8 mouse cellular contexts compared by ENCODE assay signal in the genomic region with DNA sequence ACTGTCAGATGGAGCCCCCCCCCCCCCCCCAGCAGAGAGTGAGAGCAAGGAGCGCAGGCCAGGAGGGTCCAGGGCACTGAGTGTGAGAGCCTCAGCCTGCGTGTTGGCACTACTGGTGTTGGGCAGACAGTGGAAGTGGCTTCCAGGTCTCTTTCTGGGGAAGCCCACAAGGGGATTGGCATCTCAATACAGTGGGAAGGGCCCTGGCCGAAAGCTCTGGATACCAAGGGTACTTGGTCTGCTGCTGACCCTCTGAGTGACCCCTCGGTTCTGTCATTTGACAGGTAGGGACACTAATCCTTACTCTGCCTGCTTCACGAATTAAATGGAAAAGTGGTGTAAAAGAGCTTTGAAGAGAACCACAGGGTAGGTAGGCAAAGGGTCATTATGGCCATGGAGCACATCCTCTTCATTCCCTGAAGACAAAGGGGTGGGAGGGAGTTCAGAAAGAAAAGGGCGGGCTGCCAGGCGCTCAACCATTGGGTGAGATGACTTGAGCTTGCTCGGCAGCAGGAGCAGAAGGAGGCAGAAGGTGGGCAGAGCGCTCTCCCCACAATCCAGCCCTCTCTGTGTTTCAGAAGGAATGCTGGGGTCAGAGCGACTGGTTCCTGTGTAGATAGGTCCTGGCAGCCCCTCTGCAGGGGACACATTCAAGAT.
DNase-seq lines count a peak whose midpoint lies in the region; ATAC-seq and TF ChIP-seq lines count a peak whose summit lies in the region.

No protein-coding gene starts in this region.

- H3K4me1 ChIP-seq in ES-Bruce4 (ENCODE audit: control insufficient read depth, insufficient read depth, low read length), result no peaks in the 10 kb centered on the region
- H3K4me1 ChIP-seq in embryonic facial prominence, embryonic 11.5 days (ENCODE audit: control insufficient read depth, insufficient read depth, low read length), result no peaks in the 10 kb centered on the region
- no peaks in the 10 kb centered on the region for H3K4me1 ChIP-seq in hindbrain, postnatal 0 days (ENCODE audit: insufficient read depth, low read length)

- H3K27ac ChIP-seq in ES-Bruce4 (ENCODE audit: insufficient read depth, low read length), result no peak overlapping the region
- H3K27ac ChIP-seq in embryonic facial prominence, embryonic 11.5 days (replicated peaks; ENCODE audit: low read depth, low read length), result no peak overlapping the region
- no peak overlapping the region; the same call in 1 of the 2 replicates for H3K27ac ChIP-seq in hindbrain, postnatal 0 days

- H3K27me3 ChIP-seq in ES-Bruce4 (ENCODE audit: control insufficient read depth, insufficient read depth, low read length, poor library complexity, severe bottlenecking), result no peaks in the 10 kb centered on the region
- H3K27me3 ChIP-seq in embryonic facial prominence, embryonic 11.5 days (ENCODE audit: control insufficient read depth, insufficient read depth, low read length), result no peaks in the 10 kb centered on the region
- no peaks in the 10 kb centered on the region for H3K27me3 ChIP-seq in hindbrain, postnatal 0 days (ENCODE audit: insufficient read depth, low read length)

- H3K9ac ChIP-seq in ES-Bruce4 (ENCODE audit: low read depth, poor library complexity, severe bottlenecking), result peak overlapping the region; percentile 31; the same call in 1 of the 2 replicates
- H3K9ac ChIP-seq in embryonic facial prominence, embryonic 11.5 days (replicated peaks; ENCODE audit: low read length), result peak overlapping the region; percentile 35; the same call in 1 of the 2 replicates
- H3K9ac ChIP-seq in hindbrain, postnatal 0 days (replicated peaks; ENCODE audit: low read length), result no peak overlapping the region; the same call in 1 of the 2 replicates

- no peak for TF ChIP-seq EP300 in ES-Bruce4 (IDR thresholded peaks at IDR 0.05; ENCODE audit: insufficient read depth, low read depth, low read length)

- 41% methylated on average over 9 of the region's 10 CpGs for WGBS in embryonic facial prominence, embryonic 11.5 days
- 44% methylated on average over 10 of the region's 10 CpGs for WGBS in hindbrain, postnatal 0 days

- TF ChIP-seq CTCF in ES-Bruce4 (IDR thresholded peaks at IDR 0.05; ENCODE audit: low read depth, low read length), result no peak
- TF ChIP-seq CTCF in hindbrain, postnatal 0 days (IDR thresholded peaks at IDR 0.05; ENCODE audit: low read depth), result no peak

- H3K36me3 ChIP-seq in ES-Bruce4 (ENCODE audit: control insufficient read depth, insufficient read depth, low read length, poor library complexity, severe bottlenecking), result no peaks in the 10 kb centered on the region
- H3K36me3 ChIP-seq in embryonic facial prominence, embryonic 11.5 days (replicated peaks; ENCODE audit: control insufficient read depth, insufficient read depth, low read depth, low read length), result no peaks in the 10 kb centered on the region
- H3K36me3 ChIP-seq in hindbrain, postnatal 0 days (ENCODE audit: insufficient read depth, low read length), result peaks cover 11% of the 10 kb centered on the region; the same call in 1 of the 2 replicates

- no peaks in the 10 kb centered on the region for H3K9me3 ChIP-seq in ES-Bruce4 (replicated peaks; ENCODE audit: control insufficient read depth, insufficient read depth, low read length, poor library complexity, severe bottlenecking)
- H3K9me3 ChIP-seq in embryonic facial prominence, embryonic 11.5 days (replicated peaks; ENCODE audit: control insufficient read depth, low read length), result no peaks in the 10 kb centered on the region
- H3K9me3 ChIP-seq in hindbrain, postnatal 0 days (ENCODE audit: low read length), result no peaks in the 10 kb centered on the region

- DNase-seq in embryo, embryonic 10 days (ENCODE audit: low spot score), result peak; percentile 25
- no peak for DNase-seq in embryo, embryonic 10.5 days (ENCODE audit: low spot score)
- no peak for DNase-seq in embryonic facial prominence, embryonic 11.5 days (ENCODE audit: low spot score)
- peak; percentile 42 for DNase-seq in hindbrain, postnatal 0 days (ENCODE audit: low spot score)
- peak; percentile 66 for DNase-seq in lung, postnatal 10 days
- DNase-seq in spleen, postnatal 36 days (ENCODE audit: low spot score in 2 of 2), result no peak
- no peak for DNase-seq in thymus, postnatal 4 days

- TF ChIP-seq POLR2A in ES-Bruce4 (IDR thresholded peaks at IDR 0.05; ENCODE audit: insufficient read depth, low read length), result no peak

- peak overlapping the region; percentile 45 for H3K4me3 ChIP-seq in ES-Bruce4 (ENCODE audit: low read depth, low read length)
- no peak overlapping the region for H3K4me3 ChIP-seq in embryonic facial prominence, embryonic 11.5 days (ENCODE audit: low read depth, low read length)
- H3K4me3 ChIP-seq in hindbrain, postnatal 0 days (ENCODE audit: low read length), result no peak overlapping the region

- H3K4me2 ChIP-seq in embryonic facial prominence, embryonic 11.5 days (ENCODE audit: low read depth, low read length), result peak overlapping the region; percentile 11; the same call in 1 of the 2 replicates
- no peak overlapping the region for H3K4me2 ChIP-seq in hindbrain, postnatal 0 days (ENCODE audit: low read depth, low read length)

- no peak for ATAC-seq in embryonic facial prominence, embryonic 11.5 days (replicated peaks; ENCODE audit: insufficient number of reproducible peaks, low FRiP score, low TSS enrichment, low read depth)
- ATAC-seq in hindbrain, postnatal 0 days, result no peak

Comparison
In these comparisons a context has a peak if more than half of its experiments do, and no peak if none do; other contexts are left out.
1. DNase-seq: peak in embryo, embryonic 10 days (single experiment), hindbrain, postnatal 0 days (single experiment) and lung, postnatal 10 days (single experiment); none in embryo, embryonic 10.5 days (single experiment), embryonic facial prominence, embryonic 11.5 days (single experiment), spleen, postnatal 36 days (0 of 2) and thymus, postnatal 4 days (single experiment).